Mouse (Mus musculus): ENCODE data around the gene Tarsl2. TPM values are rescaled to one million over a fixed set of nuclear protein-coding genes. Genes with fewer than 3 reads are reported as not detected.

The Tarsl2 gene
- polyA plus RNA-seq, 1 experiment = 4.2 TPM

DNA sequence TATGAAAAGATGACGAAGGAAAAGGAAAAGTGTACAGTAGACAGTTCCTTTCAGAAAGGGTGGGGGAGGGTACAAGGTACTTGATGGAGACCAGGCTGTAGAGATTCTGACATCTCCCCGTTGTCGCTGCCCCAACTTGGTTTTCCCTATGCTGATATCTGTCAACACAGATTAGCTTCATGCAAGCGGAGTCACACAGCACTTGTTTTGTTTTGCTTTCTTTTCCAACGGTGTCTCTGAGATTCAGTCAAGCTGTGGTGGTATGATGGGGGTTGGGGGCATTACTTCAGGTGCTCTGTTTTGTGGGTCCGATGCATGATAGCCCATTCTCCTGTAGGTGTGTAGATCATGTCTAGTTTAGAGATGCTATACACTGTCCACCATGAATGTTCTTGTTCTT is 22.8 kb downstream of the Tarsl2 start:
- WGBS = 94% methylated on average over 6 of the region's 6 CpGs
- H3K36me3 ChIP-seq (ENCODE audit: control insufficient read depth, insufficient read depth, low read length) = no peaks in the 10 kb centered on the region; the same call in 1 of the 2 replicates

DNA sequence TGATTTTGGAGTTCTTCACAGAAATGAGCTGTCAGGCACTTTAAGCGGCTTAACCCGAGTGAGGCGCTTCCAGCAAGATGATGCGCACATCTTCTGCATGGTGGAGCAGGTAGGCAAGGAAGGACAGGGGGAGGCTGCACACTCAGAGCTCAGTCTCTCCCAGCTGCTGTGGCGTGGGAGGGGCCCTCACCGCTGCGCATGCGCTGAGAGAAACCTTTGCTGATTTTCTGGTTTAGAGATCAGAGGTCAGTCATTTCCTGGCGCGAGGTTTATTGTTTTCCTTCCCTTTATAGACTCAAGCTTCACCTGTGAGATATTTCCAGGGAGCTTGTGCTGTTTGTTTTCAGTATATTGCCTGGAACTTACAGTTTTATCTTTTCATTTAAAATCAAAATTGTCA is 33.4 kb downstream of the Tarsl2 start:
- Histone ChIP-seq H3K4me3 (ENCODE audit: control insufficient read depth, insufficient read depth, low read length) (no peak overlapping the region), H3K27ac (ENCODE audit: control insufficient read depth, insufficient read depth, low read length) (no peak overlapping the region), H3K4me1 (replicated peaks; ENCODE audit: control insufficient read depth, insufficient read depth, low read length) (peaks cover 3% of the 10 kb centered on the region; the same call in 1 of the 2 replicates), H3K36me3 (ENCODE audit: control insufficient read depth, insufficient read depth, low read length) (no peaks in the 10 kb centered on the region), H3K27me3 (ENCODE audit: control insufficient read depth, insufficient read depth, low read length) (no peaks in the 10 kb centered on the region)
- TF ChIP-seq POLR2A (IDR thresholded peaks at IDR 0.05; ENCODE audit: control insufficient read depth, extremely low read depth, insufficient read depth, low read length, poor library complexity) = no peak
- TF ChIP-seq CTCF (IDR thresholded peaks at IDR 0.05; ENCODE audit: borderline replicate concordance, control insufficient read depth, extremely low read depth, insufficient read depth, low read length, poor library complexity) = no peak
- DNase-seq = no peak
- 85% methylated on average over 10 of the region's 10 CpGs for WGBS

More for the DNA sequence above, 22.8 kb downstream of the Tarsl2 start:
- DNase-seq = no peak
- H3K27ac ChIP-seq (ENCODE audit: control insufficient read depth, insufficient read depth, low read length) = no peak overlapping the region
- H3K4me3 ChIP-seq (ENCODE audit: control insufficient read depth, insufficient read depth, low read length) = no peak overlapping the region
- H3K27me3 ChIP-seq (ENCODE audit: control insufficient read depth, insufficient read depth, low read length) = no peaks in the 10 kb centered on the region
- no peaks in the 10 kb centered on the region for H3K4me1 ChIP-seq (replicated peaks; ENCODE audit: control insufficient read depth, insufficient read depth, low read length)
- TF ChIP-seq CTCF (IDR thresholded peaks at IDR 0.05; ENCODE audit: borderline replicate concordance, control insufficient read depth, extremely low read depth, insufficient read depth, low read length, poor library complexity) = no peak
- TF ChIP-seq POLR2A (IDR thresholded peaks at IDR 0.05; ENCODE audit: control insufficient read depth, extremely low read depth, insufficient read depth, low read length, poor library complexity) = no peak

DNA sequence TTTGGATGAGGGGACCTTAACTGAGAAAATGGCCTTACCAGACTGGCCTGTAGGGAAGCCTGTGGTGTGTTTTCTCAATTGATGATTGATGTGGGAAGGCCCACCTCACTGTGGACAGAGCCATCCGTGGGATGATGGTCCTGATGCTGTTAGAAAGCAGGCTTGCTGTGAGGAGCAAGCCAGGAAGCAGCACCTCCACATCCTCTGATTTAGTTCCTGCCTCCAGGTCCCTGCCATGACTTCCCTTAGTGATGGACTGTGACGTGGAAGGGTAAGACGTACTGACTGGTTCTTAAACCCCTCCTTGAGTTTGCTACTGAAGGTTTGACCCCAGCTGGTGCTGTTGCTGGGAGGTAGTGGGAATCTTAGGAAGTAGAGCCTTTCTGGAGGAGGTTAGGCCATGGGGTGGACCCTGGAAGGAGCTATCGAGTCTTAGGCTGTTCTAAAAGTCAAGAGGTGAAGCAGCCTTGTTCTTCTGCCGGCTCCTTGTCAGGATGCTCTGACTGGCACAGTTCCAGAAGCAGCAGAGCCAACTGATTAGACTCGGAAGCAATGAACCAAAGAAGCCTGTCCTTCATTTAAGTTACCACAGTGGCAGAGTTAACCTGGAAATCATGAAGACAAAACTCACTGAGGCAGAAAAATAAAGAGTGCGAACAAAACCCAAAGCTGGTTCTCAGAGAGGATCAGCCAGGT is 34.4 kb downstream of the Tarsl2 start:
- Histone ChIP-seq H3K36me3 (ENCODE audit: control insufficient read depth, insufficient read depth, low read length) (no peaks in the 10 kb centered on the region), H3K27me3 (ENCODE audit: control insufficient read depth, insufficient read depth, low read length) (no peaks in the 10 kb centered on the region), H3K4me3 (ENCODE audit: control insufficient read depth, insufficient read depth, low read length) (no peak overlapping the region), H3K27ac (ENCODE audit: control insufficient read depth, insufficient read depth, low read length) (no peak overlapping the region), H3K4me1 (replicated peaks; ENCODE audit: control insufficient read depth, insufficient read depth, low read length) (peaks cover 3% of the 10 kb centered on the region; the same call in 1 of the 2 replicates)
- DNase-seq = no peak
- WGBS = 93% methylated on average over 7 of the region's 7 CpGs
- no peak for TF ChIP-seq CTCF (IDR thresholded peaks at IDR 0.05; ENCODE audit: borderline replicate concordance, control insufficient read depth, extremely low read depth, insufficient read depth, low read length, poor library complexity)
- TF ChIP-seq POLR2A (IDR thresholded peaks at IDR 0.05; ENCODE audit: control insufficient read depth, extremely low read depth, insufficient read depth, low read length, poor library complexity) = no peak

DNA sequence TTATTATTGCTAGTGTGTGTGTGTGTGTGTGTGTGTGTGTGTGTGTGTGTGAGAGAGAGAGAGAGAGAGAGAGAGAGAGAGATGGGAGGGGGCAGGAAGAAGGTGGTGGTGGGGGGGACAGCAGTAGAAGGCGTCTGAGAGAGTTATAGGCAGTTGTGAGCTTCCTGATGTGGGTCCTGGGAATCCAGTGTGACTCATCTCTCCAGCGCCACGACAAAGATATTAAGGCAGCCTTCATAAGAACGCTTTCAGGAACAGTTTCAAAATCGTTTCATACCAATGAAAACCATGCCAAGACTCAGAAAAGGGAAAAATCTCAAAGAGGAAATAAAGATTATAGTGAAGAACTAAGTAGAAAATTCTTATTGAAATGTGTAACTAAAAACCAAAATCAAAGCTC is 36.5 kb downstream of the Tarsl2 start:
- Histone ChIP-seq H3K27me3 (ENCODE audit: control insufficient read depth, insufficient read depth, low read length) (no peaks in the 10 kb centered on the region), H3K4me1 (replicated peaks; ENCODE audit: control insufficient read depth, insufficient read depth, low read length) (peaks cover 3% of the 10 kb centered on the region; the same call in 1 of the 2 replicates), H3K36me3 (ENCODE audit: control insufficient read depth, insufficient read depth, low read length) (no peaks in the 10 kb centered on the region), H3K27ac (ENCODE audit: control insufficient read depth, insufficient read depth, low read length) (no peak overlapping the region), H3K4me3 (ENCODE audit: control insufficient read depth, insufficient read depth, low read length) (no peak overlapping the region)
- WGBS = 82% methylated on average over 5 of the region's 5 CpGs
- DNase-seq = no peak
- TF ChIP-seq CTCF (IDR thresholded peaks at IDR 0.05; ENCODE audit: borderline replicate concordance, control insufficient read depth, extremely low read depth, insufficient read depth, low read length, poor library complexity) = no peak
- TF ChIP-seq POLR2A (IDR thresholded peaks at IDR 0.05; ENCODE audit: control insufficient read depth, extremely low read depth, insufficient read depth, low read length, poor library complexity) = no peak

DNA sequence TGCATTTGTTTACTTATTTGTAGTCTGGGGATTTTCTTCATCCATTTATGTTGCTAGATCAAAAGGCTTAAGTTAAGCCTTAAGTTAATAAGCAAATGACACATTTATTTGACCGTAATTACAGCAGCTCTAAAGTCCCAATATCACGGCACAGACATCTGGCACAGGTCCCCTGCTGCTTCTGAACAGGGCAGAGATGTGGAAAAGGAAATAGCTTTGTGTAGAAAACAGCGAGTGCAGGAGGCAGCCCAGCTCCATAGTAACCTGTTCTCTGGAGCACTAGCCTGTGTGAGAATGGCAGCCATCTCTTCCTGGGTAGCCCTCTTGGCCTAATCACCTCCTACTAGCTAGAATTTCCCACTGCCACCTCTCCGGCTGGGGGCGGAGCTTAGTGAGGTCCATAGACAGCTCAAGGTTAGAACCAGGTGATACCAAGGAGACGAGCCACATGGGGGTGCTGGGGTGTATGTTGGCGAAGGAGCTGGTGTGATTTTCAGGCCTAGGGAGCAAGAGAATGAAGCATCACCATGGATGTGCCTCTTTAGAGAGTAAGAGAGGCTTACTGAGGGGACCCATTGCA is 39.6 kb downstream of the Tarsl2 start:
- TF ChIP-seq POLR2A (IDR thresholded peaks at IDR 0.05; ENCODE audit: control insufficient read depth, extremely low read depth, insufficient read depth, low read length, poor library complexity) = no peak
- TF ChIP-seq CTCF (IDR thresholded peaks at IDR 0.05; ENCODE audit: borderline replicate concordance, control insufficient read depth, extremely low read depth, insufficient read depth, low read length, poor library complexity) = no peak
- WGBS = 97% methylated on average over 7 of the region's 7 CpGs
- H3K4me3 ChIP-seq (ENCODE audit: control insufficient read depth, insufficient read depth, low read length) = no peak overlapping the region
- no peaks in the 10 kb centered on the region for H3K36me3 ChIP-seq (ENCODE audit: control insufficient read depth, insufficient read depth, low read length)
- no peak overlapping the region for H3K27ac ChIP-seq (ENCODE audit: control insufficient read depth, insufficient read depth, low read length)
- no peaks in the 10 kb centered on the region for H3K27me3 ChIP-seq (ENCODE audit: control insufficient read depth, insufficient read depth, low read length)
- H3K4me1 ChIP-seq (replicated peaks; ENCODE audit: control insufficient read depth, insufficient read depth, low read length) = no peaks in the 10 kb centered on the region
- DNase-seq = no peak

DNA sequence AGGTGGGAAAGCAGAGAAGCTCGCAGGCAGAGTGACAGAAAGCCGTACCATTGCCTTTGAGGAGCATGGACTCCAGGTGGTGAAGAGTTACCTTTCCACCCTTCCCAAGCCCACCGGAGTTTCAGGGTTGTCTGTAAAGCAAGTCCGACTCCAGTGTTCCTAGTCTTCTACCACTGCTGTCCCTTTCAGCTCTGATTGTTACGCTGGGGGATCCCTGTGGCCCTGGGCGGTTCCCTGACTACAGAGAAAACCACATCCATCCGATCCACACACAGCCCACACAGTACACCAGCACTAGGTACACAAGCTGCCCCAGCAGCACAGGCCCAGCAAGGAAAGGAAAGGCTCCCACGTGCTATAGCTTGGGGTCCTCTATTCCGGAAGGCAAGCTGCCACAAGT is 42.0 kb downstream of the Tarsl2 start:
- Histone ChIP-seq H3K4me3 (ENCODE audit: control insufficient read depth, insufficient read depth, low read length) (no peak overlapping the region), H3K4me1 (replicated peaks; ENCODE audit: control insufficient read depth, insufficient read depth, low read length) (no peaks in the 10 kb centered on the region), H3K36me3 (ENCODE audit: control insufficient read depth, insufficient read depth, low read length) (no peaks in the 10 kb centered on the region), H3K27me3 (ENCODE audit: control insufficient read depth, insufficient read depth, low read length) (no peaks in the 10 kb centered on the region), H3K27ac (ENCODE audit: control insufficient read depth, insufficient read depth, low read length) (no peak overlapping the region)
- TF ChIP-seq POLR2A (IDR thresholded peaks at IDR 0.05; ENCODE audit: control insufficient read depth, extremely low read depth, insufficient read depth, low read length, poor library complexity) (no peak), CTCF (IDR thresholded peaks at IDR 0.05; ENCODE audit: borderline replicate concordance, control insufficient read depth, extremely low read depth, insufficient read depth, low read length, poor library complexity) (no peak)
- DNase-seq = no peak
- WGBS = 97% methylated on average over 9 of the region's 9 CpGs

All from thymus, adult 2 months (tissue).